Mouse (Mus musculus): Measurements from ENCODE around the gene Fgfr3. TPM values are rescaled to one million over a fixed set of nuclear protein-coding genes. Genes with fewer than 3 reads are reported as not detected.

The Fgfr3 gene
- total RNA-seq, 1 experiment from 2014 or later = not detected

Other genes starting within 250 kb of the Fgfr3 start
- 15.8 and 16.0 TPM in 2 replicates for gene Fam53a, start 92.0 kb upstream of the Fgfr3 start, total RNA-seq (2017)
- gene Gm9903, start 91.7 kb upstream of the Fgfr3 start, total RNA-seq (2017) = 1.4 and 1.6 TPM in 2 replicates
- gene Slbp, start 69.1 kb upstream of the Fgfr3 start, total RNA-seq (2017) = 122 and 131 TPM in 2 replicates
- gene Tacc3, start 63.5 kb upstream of the Fgfr3 start, total RNA-seq (2017) = 14.6 and 23.7 TPM in 2 replicates
- 21.5 and 22.0 TPM in 2 replicates for gene Tmem129, start 63.3 kb upstream of the Fgfr3 start, total RNA-seq (2017)
- 21.9 and 24.7 TPM in 2 replicates for gene Letm1, start 61.1 kb downstream of the Fgfr3 start, total RNA-seq (2017)
- gene Nsd2, start 99.1 kb downstream of the Fgfr3 start, total RNA-seq (2017) = 26.4 and 32.9 TPM in 2 replicates
- 25.4 and 28.6 TPM in 2 replicates for gene Nelfa, start 214.7 kb downstream of the Fgfr3 start, total RNA-seq (2017)